Mouse (Mus musculus) lung, postnatal 10 days (tissue): ENCODE measurements around the gene Zcchc14.
"Not testable (repeated sequence)": the region's sequence is repeated elsewhere in the genome, so short reads cannot be mapped to it uniquely, and the experiment has no call there.

Source experiments
- DNase-seq: peaks from one replicate; pipeline ENCODE4 v3.0.0; 2021

Gene Zcchc14

GRCm38 (mm10) chr8:121652774-121653323 lies at the start of gene Zcchc14:
TSS of gene Zcchc14 (minus strand) at chr8:121652901.
- DNase-seq, result peak; percentile 99

- no peak for DNase-seq
Measured at GRCm38 (mm10) chr8:121699936-121700335, 47.2 kb upstream of the Zcchc14 start.

- no peak for DNase-seq
Measured at GRCm38 (mm10) chr8:121698615-121699101, 46.0 kb upstream of the Zcchc14 start.

GRCm38 (mm10) chr8:121697735-121698614 lies 45.3 kb upstream of the Zcchc14 start:
- DNase-seq, result no peak

- peak; percentile 67 for DNase-seq
Measured at GRCm38 (mm10) chr8:121695585-121696184, 43.0 kb upstream of the Zcchc14 start.

GRCm38 (mm10) chr8:121694453-121694852 lies 41.8 kb upstream of the Zcchc14 start:
- peak; percentile 42 for DNase-seq

GRCm38 (mm10) chr8:121688496-121688895 lies 35.8 kb upstream of the Zcchc14 start:
- DNase-seq, result no peak

GRCm38 (mm10) chr8:121687455-121688161 lies 34.9 kb upstream of the Zcchc14 start:
- DNase-seq, result no peak

- DNase-seq, result peak; percentile 77
Measured at GRCm38 (mm10) chr8:121685419-121685818, 32.7 kb upstream of the Zcchc14 start.

- no peak for DNase-seq
Measured at GRCm38 (mm10) chr8:121683083-121683832, 30.6 kb upstream of the Zcchc14 start.

GRCm38 (mm10) chr8:121681457-121681856 lies 28.8 kb upstream of the Zcchc14 start:
- no peak for DNase-seq

- DNase-seq, result no peak
Measured at GRCm38 (mm10) chr8:121680896-121681295, 28.2 kb upstream of the Zcchc14 start.

GRCm38 (mm10) chr8:121678696-121679095 lies 26.0 kb upstream of the Zcchc14 start:
- no peak for DNase-seq

GRCm38 (mm10) chr8:121675701-121676100 lies 23.0 kb upstream of the Zcchc14 start:
- peak; percentile 86 for DNase-seq

GRCm38 (mm10) chr8:121675161-121675560 lies 22.5 kb upstream of the Zcchc14 start:
- DNase-seq, result no peak

- DNase-seq, result peak; percentile 48
Measured at GRCm38 (mm10) chr8:121674524-121674923, 21.8 kb upstream of the Zcchc14 start.

- peak; percentile 52 for DNase-seq
Measured at GRCm38 (mm10) chr8:121673917-121674316, 21.2 kb upstream of the Zcchc14 start.

GRCm38 (mm10) chr8:121673153-121673552 lies 20.5 kb upstream of the Zcchc14 start:
- DNase-seq, result peak; percentile 49

GRCm38 (mm10) chr8:121669208-121669607 lies 16.5 kb upstream of the Zcchc14 start:
- peak; percentile 68 for DNase-seq

GRCm38 (mm10) chr8:121668553-121668952 lies 15.9 kb upstream of the Zcchc14 start:
- DNase-seq, result peak; percentile 79

- DNase-seq, result not testable (repeated sequence)
Measured at GRCm38 (mm10) chr8:121667936-121668500, 15.3 kb upstream of the Zcchc14 start.

GRCm38 (mm10) chr8:121665329-121665728 lies 12.6 kb upstream of the Zcchc14 start:
- DNase-seq, result peak; percentile 95
